Mouse (Mus musculus): ENCODE measurements at regions not wholly inside any gene's neighbourhood (a gene's known extent, or its start where the extent isn't known, plus 50 kb on each side); places are given as distances from the start of the nearest gene placed in this dataset.

- peak; percentile 41 to 57 for DNase-seq (ENCODE audit: low spot score in 2 of 2)
Measured at GRCm38 (mm10) chr2:144172100-144172770, 98.2 kb upstream of the Mgme1 start.

GRCm38 (mm10) chr2:144173358-144174106 is 96.9 kb upstream of the Mgme1 start:
- DNase-seq (ENCODE audit: low spot score in 2 of 2) = no peak

- no peak for DNase-seq (ENCODE audit: low spot score in 2 of 2)
Measured at GRCm38 (mm10) chr2:144174366-144175035, 96.0 kb upstream of the Mgme1 start.

- no peak for DNase-seq (ENCODE audit: low spot score in 2 of 2)
Measured at GRCm38 (mm10) chr2:144176508-144177170, 93.8 kb upstream of the Mgme1 start.

DNA sequence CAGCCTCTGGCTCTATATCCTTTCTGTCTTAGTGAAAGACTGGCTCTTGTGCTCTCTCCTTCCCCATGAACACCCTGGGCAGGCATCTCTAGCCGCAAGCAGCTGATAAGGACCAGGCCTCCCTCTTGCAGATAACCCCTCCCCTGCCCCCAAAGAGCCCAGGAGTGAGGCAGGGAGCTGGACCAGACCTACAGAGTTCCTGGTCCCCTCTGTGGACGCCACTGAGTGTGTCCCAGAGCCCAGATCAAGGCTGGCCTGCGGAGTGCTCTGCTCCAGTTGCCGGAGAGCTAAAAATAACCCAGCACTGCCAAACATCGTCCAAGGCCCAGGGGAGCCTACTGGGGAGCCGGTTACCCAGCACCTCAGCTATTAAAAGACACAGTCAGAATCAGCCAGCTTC is 93.2 kb upstream of the Mgme1 start:
- no peak for DNase-seq (ENCODE audit: low spot score in 2 of 2)

GRCm38 (mm10) chr2:144177920-144178319 is 92.5 kb upstream of the Mgme1 start:
- DNase-seq (ENCODE audit: low spot score in 2 of 2) = no peak

GRCm38 (mm10) chr2:144182108-144182507 is 88.4 kb upstream of the Mgme1 start:
- no peak for DNase-seq (ENCODE audit: low spot score in 2 of 2)

GRCm38 (mm10) chr2:144182542-144182941 is 87.9 kb upstream of the Mgme1 start:
- no peak for DNase-seq (ENCODE audit: low spot score in 2 of 2)

DNA sequence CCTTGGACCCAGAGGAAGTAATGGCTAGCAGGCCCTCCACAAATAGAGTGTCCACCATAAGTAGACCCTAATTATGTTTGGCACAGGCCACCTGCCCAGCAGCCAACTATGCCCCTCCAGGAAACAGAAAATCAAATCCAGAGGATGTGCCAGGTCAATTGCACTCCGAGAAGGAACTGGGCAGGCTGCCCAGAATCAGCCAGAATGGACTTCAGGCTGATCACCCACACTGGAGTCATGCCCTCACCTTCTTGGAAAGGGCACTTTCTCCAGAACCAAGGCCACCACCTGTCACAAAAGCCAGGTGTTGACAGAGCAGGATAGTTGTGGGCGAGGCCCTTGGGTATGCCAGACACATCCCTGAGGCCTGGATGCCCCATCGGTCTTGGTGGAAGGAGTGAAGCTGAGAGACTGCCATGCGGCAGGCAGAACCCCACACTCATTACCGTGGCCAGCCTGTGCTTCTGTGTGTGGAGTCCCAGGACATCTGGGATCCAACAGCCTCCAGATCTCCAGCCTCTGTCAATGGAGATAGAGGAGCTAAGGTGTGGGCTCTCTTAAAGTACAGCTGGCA is 87.0 kb upstream of the Mgme1 start:
- no peak for DNase-seq (ENCODE audit: low spot score in 2 of 2)

GRCm38 (mm10) chr2:144185175-144185574 is 85.3 kb upstream of the Mgme1 start:
- DNase-seq (ENCODE audit: low spot score in 2 of 2) = no peak

DNA sequence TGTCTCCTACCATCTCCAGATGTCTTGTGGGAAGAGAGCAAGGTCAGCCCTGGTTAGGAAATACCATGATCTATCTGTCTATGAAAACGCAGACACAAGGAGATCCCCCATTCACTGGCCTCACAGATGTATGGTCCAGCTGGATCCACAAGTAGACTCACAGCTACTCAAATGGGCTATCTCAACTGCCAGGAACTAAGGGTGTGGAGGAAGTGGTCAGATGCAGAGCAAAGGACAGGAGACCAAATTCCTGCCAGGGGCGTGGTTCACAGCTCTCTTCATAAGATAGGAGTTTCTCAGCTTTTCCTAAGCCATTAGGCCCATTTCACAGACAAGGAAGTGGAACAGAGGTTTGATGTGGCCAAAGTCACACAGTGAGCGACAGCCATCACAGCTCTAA is 84.0 kb upstream of the Mgme1 start:
- DNase-seq (ENCODE audit: low spot score in 2 of 2) = no peak

GRCm38 (mm10) chr2:144188076-144188475 is 82.4 kb upstream of the Mgme1 start:
- DNase-seq (ENCODE audit: low spot score in 2 of 2) = no peak

GRCm38 (mm10) chr2:144188485-144188884 is 82.0 kb upstream of the Mgme1 start:
- DNase-seq (ENCODE audit: low spot score in 2 of 2) = no peak

GRCm38 (mm10) chr2:144189756-144190155 is 80.7 kb upstream of the Mgme1 start:
- DNase-seq (ENCODE audit: low spot score in 2 of 2) = no peak

- DNase-seq (ENCODE audit: low spot score in 2 of 2) = no peak
Measured at GRCm38 (mm10) chr2:144191018-144191417, 79.4 kb upstream of the Mgme1 start.

GRCm38 (mm10) chr2:144191707-144192106 is 78.8 kb upstream of the Mgme1 start:
- DNase-seq (ENCODE audit: low spot score in 2 of 2) = no peak

DNA sequence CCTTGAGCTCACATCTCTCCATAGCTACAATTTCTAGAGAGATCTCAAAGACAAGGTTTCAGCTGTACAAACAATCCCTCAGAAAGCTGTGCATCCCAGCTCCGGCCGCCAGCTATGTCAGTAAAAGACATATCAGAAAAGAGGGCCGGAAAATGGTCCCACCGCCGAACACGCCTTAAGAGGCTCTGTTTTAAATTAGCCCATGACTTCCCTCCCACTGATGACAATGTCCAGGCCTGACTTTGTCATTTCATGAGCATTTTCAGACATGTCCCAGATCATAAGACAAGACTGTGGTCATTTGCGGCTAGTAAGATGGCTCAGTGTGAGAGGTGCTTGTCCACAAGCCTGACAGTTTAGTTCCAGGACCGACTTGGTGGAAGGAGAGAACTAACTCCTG is 78.0 kb upstream of the Mgme1 start:
- no peak for DNase-seq (ENCODE audit: low spot score in 2 of 2)

DNA sequence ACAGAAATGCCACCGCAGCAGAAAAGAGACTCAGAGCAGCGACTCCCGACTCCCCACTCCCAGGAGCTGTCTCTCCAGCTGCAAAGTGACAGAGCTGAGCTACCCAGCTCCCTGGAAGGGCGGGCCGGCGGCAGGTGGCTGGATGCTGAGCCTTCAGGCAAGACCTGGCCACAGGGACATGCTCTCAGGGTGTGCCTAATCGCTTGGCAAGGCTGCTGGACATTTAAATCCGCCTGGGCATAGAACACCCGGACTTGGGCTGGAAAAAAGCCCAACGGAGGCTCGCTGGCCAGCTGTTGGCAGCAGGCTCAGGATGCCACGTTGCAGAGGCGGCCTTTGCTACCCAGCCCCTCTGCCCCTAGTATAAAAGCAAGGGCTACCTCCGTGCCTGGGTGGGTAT is 74.6 kb upstream of the Mgme1 start:
- no peak for DNase-seq (ENCODE audit: low spot score in 2 of 2)

DNA sequence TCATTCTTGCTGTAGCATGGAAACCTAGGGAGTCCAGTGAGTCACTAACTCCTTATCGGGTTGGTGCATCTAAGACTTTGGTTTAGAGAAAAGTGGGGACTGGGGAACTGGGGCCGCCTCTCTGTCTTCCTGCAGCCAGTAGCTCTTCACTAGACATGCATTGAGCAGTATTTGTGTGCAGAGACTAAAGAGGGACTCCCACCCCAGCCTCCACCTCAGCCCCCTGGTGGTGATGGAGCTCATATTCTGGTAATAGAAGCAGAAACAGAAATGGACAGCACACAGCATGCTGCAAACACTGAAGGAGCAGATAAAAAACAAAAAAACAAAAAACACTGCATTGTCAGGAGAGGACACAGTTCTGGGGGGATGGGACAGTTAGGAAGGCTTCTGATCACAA is 73.3 kb upstream of the Mgme1 start:
- no peak for DNase-seq (ENCODE audit: low spot score in 2 of 2)

DNA sequence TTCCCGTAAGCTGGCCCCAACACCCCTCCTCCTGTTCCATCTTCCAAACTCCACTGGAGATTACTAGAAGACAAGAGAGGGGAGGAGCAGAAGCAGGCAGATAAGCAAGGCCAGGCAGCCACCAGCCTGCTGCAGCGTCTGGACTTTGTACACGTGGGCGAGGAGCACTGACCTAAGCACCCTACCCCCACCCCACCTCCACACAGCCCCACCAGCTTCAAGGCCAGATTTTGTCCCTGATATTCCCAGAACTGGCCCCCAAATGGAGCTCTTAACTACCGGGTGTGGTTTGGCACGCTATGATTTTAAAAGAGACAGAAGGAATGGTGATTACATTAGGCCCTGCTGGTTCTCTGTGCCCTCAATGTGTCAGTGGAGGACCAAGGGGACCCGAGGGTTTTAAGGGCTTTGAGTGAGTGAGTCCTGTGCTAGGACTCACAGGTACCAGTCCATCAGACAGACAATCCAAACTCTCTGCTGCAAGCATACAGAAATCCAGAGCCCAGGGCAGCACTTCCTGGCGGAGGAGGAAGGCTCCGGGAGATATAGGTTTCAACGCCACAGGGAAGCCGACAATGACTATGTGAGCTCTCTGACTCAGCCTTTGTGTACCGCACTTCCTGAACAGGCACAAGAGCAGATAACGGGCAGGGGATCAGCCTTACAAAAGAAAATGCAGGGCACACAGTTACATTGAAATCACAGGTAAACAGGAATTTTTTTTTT is 72.0 kb upstream of the Mgme1 start:
- DNase-seq (ENCODE audit: low spot score in 2 of 2) = no peak

Measured in urinary bladder, adult 18-20 months (tissue).